Mouse (Mus musculus) frontal cortex, postnatal 25 days (tissue): Measurements from ENCODE around the gene P3h3.
"Not testable (repeated sequence)": the region's sequence is repeated elsewhere in the genome, so short reads cannot be mapped to it uniquely, and the experiment has no call there.

Experiments used
- DNase-seq, 2 experiments: peaks; one replicate each; pipeline ENCODE4 v3.0.0; 2022; ENCODE audit warnings: low spot score in 2 of 2

The P3h3 gene

DNA sequence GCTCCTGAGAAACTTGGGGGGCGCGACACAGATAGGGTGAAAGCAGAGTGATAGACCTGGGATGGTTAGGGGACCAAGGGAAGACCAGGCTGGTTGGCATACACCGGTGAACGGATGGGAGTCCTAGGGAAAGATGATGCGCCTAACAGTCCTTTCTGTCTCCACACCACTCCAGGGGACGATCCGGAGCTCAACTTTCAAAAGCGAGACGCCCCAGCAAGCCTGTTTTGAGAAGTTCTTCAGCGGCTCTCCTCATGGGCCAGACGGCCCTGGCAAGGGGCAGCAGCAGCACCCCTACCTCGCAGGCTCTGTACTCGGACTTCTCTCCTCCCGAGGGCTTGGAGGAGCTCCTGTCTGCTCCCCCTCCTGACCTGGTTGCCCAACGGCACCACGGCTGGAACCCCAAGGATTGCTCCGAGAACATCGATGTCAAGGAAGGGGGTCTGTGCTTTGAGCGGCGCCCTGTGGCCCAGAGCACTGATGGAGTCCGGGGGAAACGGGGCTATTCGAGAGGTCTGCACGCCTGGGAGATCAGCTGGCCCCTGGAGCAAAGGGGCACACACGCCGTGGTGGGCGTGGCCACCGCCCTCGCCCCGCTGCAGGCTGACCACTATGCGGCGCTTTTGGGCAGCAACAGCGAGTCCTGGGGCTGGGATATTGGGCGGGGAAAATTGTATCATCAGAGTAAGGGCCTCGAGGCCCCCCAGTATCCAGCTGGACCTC, 48.3 kb downstream of the P3h3 start:
- peak in 1 of 2 experiments; percentile 45 for DNase-seq

- DNase-seq = no peak
Observed at GRCm38 (mm10) chr6:124808358-124809012, 49.1 kb downstream of the P3h3 start, which contains the start of gene Spsb2. Spsb2 (plus strand) TSS chr6:124808661.

DNA sequence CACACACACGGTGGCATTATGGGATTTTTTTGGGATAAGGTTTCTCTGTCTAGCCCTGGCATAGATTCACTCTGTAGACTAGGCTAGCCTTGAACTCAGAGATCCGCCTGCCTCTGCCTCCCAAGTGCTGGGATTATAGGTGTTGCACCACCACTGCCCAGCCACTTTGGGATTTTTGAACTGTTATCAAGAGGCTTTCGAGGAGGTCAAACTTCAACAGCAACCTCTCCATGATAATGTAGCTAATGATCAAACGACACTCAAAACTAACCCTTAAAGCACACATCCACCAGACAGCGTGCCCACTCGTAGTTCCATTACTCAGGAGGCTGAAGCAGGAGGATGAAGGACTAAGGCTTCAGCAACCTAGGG, 49.6 kb downstream of the P3h3 start:
- no peak for DNase-seq

- DNase-seq = no peak
Observed at GRCm38 (mm10) chr6:124807366-124807765, 50.2 kb downstream of the P3h3 start.

- no peak for DNase-seq
Observed at GRCm38 (mm10) chr6:124806446-124807140, 51.0 kb downstream of the P3h3 start.

DNA sequence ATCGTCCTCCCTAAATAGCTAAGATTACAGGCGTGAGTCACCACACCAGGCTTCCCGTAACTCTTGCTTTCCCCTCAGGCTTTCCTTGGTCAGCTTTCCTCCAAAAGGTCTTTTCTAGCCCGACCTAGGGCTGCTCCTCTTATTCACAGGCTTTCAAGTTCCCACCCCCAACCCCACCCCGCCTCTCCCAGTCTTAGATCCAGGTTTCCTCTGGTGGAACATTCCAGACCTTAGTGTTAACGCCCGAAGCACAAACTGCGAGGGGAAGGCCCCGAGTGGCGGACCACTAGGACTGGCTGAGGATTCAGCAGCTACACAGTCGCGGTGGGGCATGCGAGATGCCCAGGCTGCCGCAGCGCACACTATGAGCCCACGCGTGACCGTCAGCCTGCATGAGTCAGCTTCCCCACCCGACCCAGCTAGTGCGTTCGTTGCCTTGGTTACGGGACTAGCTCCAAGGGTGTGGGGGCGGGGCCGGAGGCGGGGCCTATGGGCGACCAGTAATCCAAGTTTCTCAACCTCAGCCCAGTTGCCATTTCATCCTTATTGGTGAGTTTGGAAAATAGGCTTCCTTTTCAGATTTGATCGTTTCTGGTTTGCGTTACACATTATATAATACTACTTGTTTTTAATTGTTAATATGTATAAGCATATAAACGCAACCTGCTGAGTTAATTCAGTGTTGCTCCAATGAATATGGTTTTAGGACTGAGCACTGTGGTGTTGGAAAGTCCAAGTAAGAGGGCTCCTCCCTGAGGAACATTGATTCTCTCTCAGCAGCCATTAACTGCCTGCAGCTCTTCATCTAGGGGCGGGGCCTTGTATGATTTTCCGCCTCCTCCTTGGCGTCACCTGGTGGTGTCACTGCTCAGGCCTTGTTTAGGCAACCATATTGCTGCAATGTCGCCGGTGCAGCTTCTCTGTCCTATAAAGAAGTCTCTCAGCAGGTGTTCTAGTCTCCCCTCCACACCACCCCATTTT, 51.9 kb downstream of the P3h3 start:
- DNase-seq = peak; percentile 89 to 97

GRCm38 (mm10) chr6:124804341-124804740, 53.2 kb downstream of the P3h3 start:
- DNase-seq = no peak

DNA sequence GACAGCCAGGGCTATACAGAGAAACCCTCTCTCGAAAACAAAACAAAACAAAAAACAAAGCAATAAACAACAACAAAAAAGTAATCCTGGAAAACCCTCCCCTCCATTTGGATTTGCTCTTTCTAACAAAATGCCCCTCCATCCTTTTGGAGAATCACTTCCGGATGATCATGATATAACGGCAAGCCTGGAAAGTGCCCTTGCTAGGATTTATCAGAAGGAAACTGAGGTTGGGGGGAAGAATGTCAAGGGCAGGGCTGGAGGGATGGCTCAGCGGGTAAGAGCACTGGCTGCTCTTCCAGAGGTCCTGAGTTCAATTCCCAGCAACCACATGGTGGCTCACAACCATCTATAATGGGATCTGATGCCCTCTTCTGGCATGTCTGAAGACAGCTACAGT, 53.9 kb downstream of the P3h3 start:
- not testable (repeated sequence) for DNase-seq

DNA sequence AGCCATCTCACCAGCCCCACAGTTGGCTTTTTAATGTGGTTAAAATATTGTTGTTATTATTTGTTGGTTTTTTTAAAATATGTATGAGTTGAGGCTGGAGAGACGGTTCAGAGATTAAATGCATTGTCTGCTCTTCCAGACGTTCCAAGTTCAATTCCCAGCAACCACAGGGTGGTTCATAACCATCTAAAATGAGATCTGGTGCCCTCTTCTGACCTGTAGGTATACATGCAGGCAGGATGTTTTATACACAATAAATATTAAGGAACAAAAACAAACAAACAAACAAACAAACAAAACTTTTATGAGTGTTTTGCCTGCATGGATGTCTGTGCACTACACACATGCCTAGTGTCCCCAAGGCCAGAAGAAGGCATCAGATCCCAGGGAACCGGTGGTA, 54.5 kb downstream of the P3h3 start:
- DNase-seq = no peak

DNA sequence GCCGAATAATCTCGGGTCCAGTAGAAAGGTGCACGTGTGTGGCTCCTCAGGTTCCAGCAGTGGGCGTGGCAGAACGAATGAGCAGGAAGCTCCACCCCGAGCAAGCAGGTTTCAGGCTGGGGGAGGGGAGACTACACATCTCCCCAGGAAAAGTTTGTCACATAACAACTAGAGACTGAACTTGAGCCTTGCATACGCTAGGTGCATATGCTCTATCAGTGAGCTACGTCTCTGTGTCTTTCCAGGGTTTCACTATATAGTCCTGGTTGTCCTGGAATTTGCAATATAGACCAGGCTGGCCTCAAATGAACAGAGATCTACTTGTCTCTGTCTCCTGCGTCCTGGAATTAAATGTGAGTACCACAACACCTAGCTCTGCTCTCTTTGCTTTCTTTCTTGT, 55.2 kb downstream of the P3h3 start:
- DNase-seq = not testable (repeated sequence)

DNA sequence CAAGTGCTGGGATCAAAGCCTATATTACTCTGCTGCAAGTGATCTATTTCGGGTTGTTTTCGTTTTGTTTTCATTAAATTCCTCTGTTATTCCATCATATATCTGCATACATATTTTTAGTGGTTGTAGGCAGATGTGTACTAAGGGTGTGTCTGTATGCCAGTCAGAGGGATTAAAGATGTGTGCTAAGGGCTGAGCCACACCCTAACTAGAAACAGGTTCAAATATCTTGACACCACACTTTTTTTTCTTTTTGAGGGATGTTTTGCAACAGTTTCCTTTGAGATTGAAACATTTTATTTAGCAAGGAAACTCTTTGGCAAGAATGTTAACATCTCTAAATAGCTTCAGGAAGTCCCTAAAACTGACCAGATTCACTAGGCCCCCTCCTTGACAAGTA, 61.4 kb downstream of the P3h3 start:
- DNase-seq = no peak

GRCm38 (mm10) chr6:124795781-124796180, 61.8 kb downstream of the P3h3 start:
- no peak for DNase-seq

DNA sequence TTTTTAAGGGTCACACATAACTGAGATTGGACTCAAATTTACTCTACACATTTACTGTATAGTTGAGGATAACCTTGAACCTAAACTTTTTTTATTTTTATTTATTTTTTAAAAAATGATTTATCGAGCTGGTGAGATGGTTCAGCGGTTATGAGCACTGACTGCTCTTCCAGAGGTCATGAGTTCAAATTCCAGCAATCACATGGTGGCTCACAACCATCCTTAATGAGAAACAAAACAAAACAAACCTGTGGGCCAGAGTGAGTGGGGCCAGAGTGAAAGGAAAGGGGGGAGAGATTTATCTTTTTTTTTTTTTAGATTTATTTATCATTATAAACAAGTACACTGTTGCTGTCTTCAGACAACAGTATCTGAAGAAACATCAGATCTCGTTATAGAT, 65.6 kb downstream of the P3h3 start:
- DNase-seq = no peak
